Comparison of ENCODE assay signal across 11 mouse cellular contexts in the genomic region with DNA sequence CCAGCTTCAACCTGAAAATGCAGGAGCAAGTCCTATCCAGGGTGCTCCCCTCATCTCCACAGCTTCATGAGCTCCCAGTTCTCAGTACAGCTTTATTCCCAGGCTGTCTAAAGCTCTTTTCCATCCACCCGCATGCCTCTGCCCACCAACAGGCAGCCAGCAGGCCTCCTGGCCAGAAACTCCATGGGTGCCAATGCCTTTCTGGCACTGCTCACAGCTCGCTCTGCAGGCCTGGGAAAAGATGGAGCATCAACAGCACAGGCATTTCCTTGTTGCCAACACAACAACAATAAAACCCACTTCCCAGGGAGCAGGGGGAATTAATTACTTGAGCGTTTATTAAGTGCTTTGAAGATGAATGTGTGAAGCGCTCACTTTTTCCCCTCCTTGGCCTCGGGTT.
A peak's percentile ranks its signal among the peaks of the same experiment; 100 is the strongest.
DNase-seq lines count a peak whose midpoint lies in the region; ATAC-seq lines count a peak whose summit lies in the region.
"Had no signal": no experiment of that assay in that cellular context is flagged by ENCODE, and none has a peak within 500 bp of the region (broad histone marks: within the 10 kb centered on the region; RNA-seq: fewer than 3 reads in every experiment).

No protein-coding gene starts in this region.

- WGBS in midbrain, embryonic 14.5 days: 49% methylated on average over 5 of the region's 5 CpGs
- 58% methylated on average over 5 of the region's 5 CpGs for WGBS in midbrain, embryonic 10.5 days
- WGBS in liver, embryonic 12.5 days (ENCODE audit: insufficient replicate concordance): 45% methylated on average over 5 of the region's 5 CpGs

- no peaks in the 10 kb centered on the region for H3K27me3 ChIP-seq in midbrain, embryonic 14.5 days (ENCODE audit: control insufficient read depth, insufficient read depth, low read length)
- no peaks in the 10 kb centered on the region for H3K27me3 ChIP-seq in midbrain, embryonic 10.5 days (ENCODE audit: low read depth, poor library complexity, severe bottlenecking)
- no peaks in the 10 kb centered on the region for H3K27me3 ChIP-seq in liver, embryonic 12.5 days (replicated peaks)
- H3K27me3 ChIP-seq: embryonic facial prominence, embryonic 13.5 days; neural tube, embryonic 12.5 days had no signal

- no peaks in the 10 kb centered on the region for H3K4me1 ChIP-seq in midbrain, embryonic 14.5 days (ENCODE audit: control insufficient read depth, insufficient read depth, low read length)
- peaks cover 11% of the 10 kb centered on the region for H3K4me1 ChIP-seq in midbrain, embryonic 10.5 days
- H3K4me1 ChIP-seq in liver, embryonic 12.5 days: no peaks in the 10 kb centered on the region

- H3K4me3 ChIP-seq in midbrain, embryonic 14.5 days (replicated peaks; ENCODE audit: low read depth, low read length): no peak overlapping the region
- H3K4me3 ChIP-seq in midbrain, embryonic 10.5 days: no peak overlapping the region
- no peak overlapping the region for H3K4me3 ChIP-seq in liver, embryonic 12.5 days
- H3K4me3 ChIP-seq: embryonic facial prominence, embryonic 13.5 days; neural tube, embryonic 12.5 days had no signal

- no peaks in the 10 kb centered on the region for H3K9me3 ChIP-seq in midbrain, embryonic 14.5 days (ENCODE audit: control insufficient read depth, low read length)
- H3K9me3 ChIP-seq in midbrain, embryonic 10.5 days (replicated peaks): peaks cover 11% of the 10 kb centered on the region
- H3K9me3 ChIP-seq in liver, embryonic 12.5 days (replicated peaks): 0 out of 2 replicates have a peak, but pooled peaks cover 4% of the 10 kb centered on the region

- peak; percentile 6 to 11 for DNase-seq in cerebellum, postnatal 36 days
- no peak for DNase-seq in cerebellum, postnatal 4 days (ENCODE audit: low spot score in 2 of 2)
- DNase-seq in midbrain, embryonic 14.5 days: peak; percentile 39
- DNase-seq in midbrain, embryonic 10.5 days (ENCODE audit: low spot score): no peak
- DNase-seq in left cerebral cortex, adult 8-10 months (ENCODE audit: low spot score in 2 of 2): peak; percentile 8 to 23
- DNase-seq in right cerebral cortex, postnatal 4 days: peak; percentile 32
- DNase-seq in liver: no peak
- DNase-seq: kidney, postnatal 14 days had no signal

- no peak overlapping the region for H3K27ac ChIP-seq in midbrain, embryonic 14.5 days (replicated peaks; ENCODE audit: low read depth, low read length)
- no peak overlapping the region for H3K27ac ChIP-seq in midbrain, embryonic 10.5 days (replicated peaks)
- no peak overlapping the region for H3K27ac ChIP-seq in liver, embryonic 12.5 days
- H3K27ac ChIP-seq: embryonic facial prominence, embryonic 13.5 days; neural tube, embryonic 12.5 days had no signal

- H3K9ac ChIP-seq in midbrain, embryonic 14.5 days (replicated peaks; ENCODE audit: low read length): no peak overlapping the region
- H3K9ac ChIP-seq in liver, embryonic 12.5 days: no peak overlapping the region
- H3K9ac ChIP-seq: embryonic facial prominence, embryonic 13.5 days; neural tube, embryonic 12.5 days had no signal

- no peak for ATAC-seq in midbrain, embryonic 14.5 days (ENCODE audit: low FRiP score, low TSS enrichment)
- ATAC-seq in liver, embryonic 12.5 days: no peak

- H3K4me2 ChIP-seq in midbrain, embryonic 14.5 days (ENCODE audit: low read length): no peak overlapping the region
- no peak overlapping the region for H3K4me2 ChIP-seq in liver, embryonic 12.5 days
- H3K4me2 ChIP-seq: embryonic facial prominence, embryonic 13.5 days; neural tube, embryonic 12.5 days had no signal

- H3K36me3 ChIP-seq in midbrain, embryonic 14.5 days (ENCODE audit: control insufficient read depth, insufficient read depth, low read length): no peaks in the 10 kb centered on the region
- H3K36me3 ChIP-seq in midbrain, embryonic 10.5 days: no peaks in the 10 kb centered on the region
- H3K36me3 ChIP-seq in liver, embryonic 12.5 days: no peaks in the 10 kb centered on the region
- H3K36me3 ChIP-seq: embryonic facial prominence, embryonic 13.5 days; neural tube, embryonic 12.5 days had no signal

Comparison
In these comparisons a context has a peak if more than half of its experiments do, and no peak if none do; other contexts are left out.
1. DNase-seq: peak in cerebellum, postnatal 36 days (2 of 2), midbrain, embryonic 14.5 days (single experiment), left cerebral cortex, adult 8-10 months (2 of 2) and right cerebral cortex, postnatal 4 days (single experiment); none in cerebellum, postnatal 4 days (0 of 2), midbrain, embryonic 10.5 days (single experiment) and liver (single experiment).